Mouse (Mus musculus) hematopoietic stem cell, adult 5-6 weeks (primary cell): ENCODE data around the gene Slc35g2. TPM values are rescaled to one million over a fixed set of nuclear protein-coding genes. Genes with fewer than 3 reads are reported as not detected.

Source experiments
- ATAC-seq, 2 experiments: fragments of 125-278 bp in 1 of 2; replicated peaks in 1 of 2; 2 replicates each; pipeline ENCODE4 v1.8.0; 2016 to 2017; ENCODE audit warnings: inconsistent platforms in 2 of 2, mild to moderate bottlenecking in 2 of 2, moderate number of reproducible peaks in 2 of 2, low read depth in 1 of 2, moderate TSS enrichment in 1 of 2; ENCODE audit not compliant: low FRiP score in 2 of 2, poor library complexity in 2 of 2, severe bottlenecking in 2 of 2, insufficient read depth in 1 of 2, low TSS enrichment in 1 of 2
- total RNA-seq: library from RNA; stranded (forward); fragments of 172-1452, 232-1000 nt; gene quantifications from 2 replicates; pipeline ENCODE4 v1.2.3, GENCODE M21; 2017

Slc35g2 gene
- total RNA-seq, 1 experiment from 2014 or later, result not detected

DNA sequence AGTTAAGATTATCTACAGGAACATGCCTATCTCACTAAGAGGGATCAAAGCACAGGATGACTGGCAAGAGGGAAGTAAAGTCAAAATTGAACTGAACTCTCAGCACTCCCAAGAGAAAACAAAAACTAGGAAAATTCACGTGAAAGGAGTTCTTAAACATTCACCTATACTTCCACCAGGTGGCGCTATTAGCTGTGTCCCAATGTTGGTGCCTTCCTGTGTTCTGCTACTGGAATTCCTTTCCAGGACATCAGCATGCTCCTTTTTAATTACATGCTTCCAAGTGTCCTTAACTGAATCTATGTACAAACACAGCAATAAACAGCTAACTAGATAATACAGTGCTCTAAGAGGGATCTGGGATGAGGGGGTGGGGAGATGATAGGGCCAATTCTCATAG lies 50.3 kb downstream of the Slc35g2 start:
- ATAC-seq, result peak; percentile 32 to 45; a peak in 3 of 4 replicates

DNA sequence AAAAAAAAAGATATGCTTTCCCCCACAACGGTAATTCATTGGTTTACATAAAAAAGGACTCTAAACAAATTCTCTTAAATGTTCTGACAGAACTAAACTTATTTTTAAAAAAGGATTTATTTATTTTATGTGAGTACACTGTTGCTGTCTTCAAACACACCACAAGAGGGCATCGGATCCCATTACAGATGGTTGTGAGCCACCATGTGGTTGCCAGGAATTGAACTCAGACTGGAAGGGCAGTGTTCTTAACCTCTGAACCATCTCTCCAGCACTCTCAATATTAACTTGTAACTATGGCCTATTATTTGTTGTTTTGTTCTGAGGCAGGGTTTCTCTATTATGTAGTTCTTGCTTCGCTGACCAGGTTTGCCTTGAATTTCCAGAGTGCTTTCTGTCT lies 50.9 kb downstream of the Slc35g2 start:
- no peak for ATAC-seq

DNA sequence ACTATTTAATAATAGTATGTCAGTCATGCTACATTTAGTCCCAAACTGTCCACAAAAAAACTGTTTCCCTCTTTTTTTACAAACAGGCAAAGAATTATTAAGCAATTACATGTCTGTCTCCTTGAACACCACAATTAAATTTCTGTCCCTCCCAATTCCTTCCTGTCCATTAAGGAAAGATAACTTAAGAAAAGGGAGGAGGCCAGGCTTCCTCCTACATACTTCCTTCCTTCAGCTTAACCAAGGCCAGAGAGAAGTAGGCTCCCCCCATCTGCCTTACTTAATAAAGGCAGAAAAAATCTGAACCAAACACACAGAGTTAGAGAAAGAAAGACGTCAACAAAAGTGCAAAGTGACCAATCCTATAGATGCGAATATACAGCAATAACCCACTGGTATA lies 63.3 kb downstream of the Slc35g2 start:
- ATAC-seq, result no peak

DNA sequence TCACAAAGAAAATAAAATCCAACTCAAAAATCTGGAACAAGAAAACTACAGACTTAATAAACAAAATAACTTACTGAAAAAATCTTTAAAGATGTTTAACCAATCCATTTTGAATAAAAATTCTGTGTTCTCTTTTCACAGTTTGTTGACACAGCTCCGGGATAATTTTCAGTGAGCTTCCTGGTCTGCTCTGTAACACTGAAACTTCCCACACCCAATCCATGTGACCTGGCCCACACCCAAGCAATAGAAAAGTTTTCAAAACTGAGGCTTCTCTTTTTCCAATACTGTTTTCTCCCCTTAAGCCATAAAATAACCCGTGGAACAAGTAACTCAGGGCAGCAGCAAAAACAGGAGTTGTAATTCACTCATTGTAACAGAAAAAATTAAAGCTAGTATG lies 64.2 kb downstream of the Slc35g2 start:
- ATAC-seq, result no peak

DNA sequence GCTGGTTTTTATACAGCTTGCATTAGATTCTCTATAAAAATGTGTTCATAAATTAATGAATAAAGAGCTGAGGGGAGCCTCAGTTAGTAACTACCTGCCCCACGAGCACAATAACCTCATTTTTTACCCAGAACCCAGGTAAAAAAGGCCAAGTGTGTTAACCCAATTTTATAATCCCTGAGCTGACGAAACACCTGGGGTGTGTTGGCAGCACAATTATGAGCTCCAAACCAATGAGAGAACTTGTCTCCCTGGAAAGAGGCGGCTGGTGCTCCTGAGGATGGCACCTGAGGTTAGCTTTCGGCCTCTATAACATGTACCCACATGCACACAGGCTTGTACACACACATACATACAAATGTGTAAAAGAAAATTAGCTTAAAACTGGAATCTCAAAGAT lies 65.4 kb downstream of the Slc35g2 start:
- ATAC-seq, result no peak

Other genes starting within 250 kb of the Slc35g2 start
- gene Il20rb, start 84.3 kb downstream of the Slc35g2 start, total RNA-seq, result 0.88 and 1.2 TPM in 2 replicates
- gene Nck1, start 25.0 kb downstream of the Slc35g2 start, total RNA-seq, result 42.5 and 78.9 TPM in 2 replicates
- 105 and 115 TPM in 2 replicates for gene Stag1, start 26.7 kb upstream of the Slc35g2 start, total RNA-seq